Mouse (Mus musculus): Measurements from ENCODE around the gene Stim1. TPM values are rescaled to one million over a fixed set of nuclear protein-coding genes. Genes with fewer than 3 reads are reported as not detected.
"Not testable (repeated sequence)": the region's sequence is repeated elsewhere in the genome, so short reads cannot be mapped to it uniquely, and the experiment has no call there.

Stim1 gene
- polyA plus RNA-seq, 1 experiment from 2014 or later = 11.6 TPM

DNA sequence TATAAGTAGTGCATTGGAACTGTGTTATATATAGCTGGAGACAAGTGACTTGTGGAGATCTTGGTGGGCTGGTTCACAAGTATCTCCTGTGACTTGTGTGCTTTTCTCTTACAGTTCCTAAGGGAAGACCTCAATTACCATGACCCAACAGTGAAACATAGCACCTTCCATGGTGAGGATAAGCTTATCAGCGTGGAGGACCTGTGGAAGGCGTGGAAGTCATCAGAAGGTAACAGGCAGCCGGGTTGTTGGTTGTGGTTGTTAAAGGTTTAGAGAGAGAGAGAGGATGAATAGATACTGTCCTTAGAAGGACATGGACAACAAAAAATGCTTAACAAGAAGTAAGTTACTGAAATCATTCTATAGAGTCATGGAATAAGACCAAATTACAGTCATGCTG, 118.4 kb downstream of the Stim1 start:
- WGBS = 89% methylated on average over 3 of the region's 3 CpGs
- no peak overlapping the region for H3K27ac ChIP-seq (ENCODE audit: low read depth, low read length)
- no peak for ATAC-seq (ENCODE audit: low FRiP score, low TSS enrichment)
- H3K27me3 ChIP-seq (ENCODE audit: control insufficient read depth, insufficient read depth, low read length) = no peaks in the 10 kb centered on the region
- no peaks in the 10 kb centered on the region for H3K4me1 ChIP-seq (ENCODE audit: control insufficient read depth, insufficient read depth, low read length)
- no peaks in the 10 kb centered on the region for H3K9me3 ChIP-seq (ENCODE audit: control insufficient read depth, low read length)
- no peak overlapping the region for H3K4me3 ChIP-seq (ENCODE audit: low read length)
- H3K36me3 ChIP-seq (ENCODE audit: control insufficient read depth, insufficient read depth, low read length) = no peaks in the 10 kb centered on the region
- H3K4me2 ChIP-seq (replicated peaks; ENCODE audit: low read depth, low read length) = no peak overlapping the region
- H3K9ac ChIP-seq (ENCODE audit: low read depth, low read length) = no peak overlapping the region

DNA sequence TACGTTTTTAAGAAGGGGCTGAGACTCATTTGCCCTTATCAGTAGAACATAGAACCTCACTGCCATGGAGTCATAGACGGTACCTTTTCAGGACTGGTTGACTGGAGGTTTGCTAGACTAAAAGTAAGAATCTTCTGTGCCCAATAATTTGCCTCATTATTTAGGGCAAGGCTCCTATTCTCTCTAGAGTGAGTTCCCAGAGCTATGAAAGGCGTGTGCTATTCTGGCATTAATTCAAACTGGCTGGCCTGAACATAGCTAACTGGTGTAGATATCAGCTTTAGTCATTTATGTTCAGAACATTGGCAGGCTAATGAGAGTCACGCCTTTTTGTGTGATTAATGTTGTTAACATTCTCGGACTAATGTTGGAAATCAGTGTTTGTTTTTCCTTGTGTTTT, 121.5 kb downstream of the Stim1 start:
- no peak overlapping the region for H3K4me2 ChIP-seq (replicated peaks; ENCODE audit: low read depth, low read length)
- no peak overlapping the region for H3K9ac ChIP-seq (ENCODE audit: low read depth, low read length)
- no peaks in the 10 kb centered on the region for H3K27me3 ChIP-seq (ENCODE audit: control insufficient read depth, insufficient read depth, low read length)
- H3K36me3 ChIP-seq (ENCODE audit: control insufficient read depth, insufficient read depth, low read length) = no peaks in the 10 kb centered on the region
- H3K9me3 ChIP-seq (ENCODE audit: control insufficient read depth, low read length) = no peaks in the 10 kb centered on the region
- H3K4me3 ChIP-seq (ENCODE audit: low read length) = no peak overlapping the region
- 71% methylated on average over 5 of the region's 5 CpGs for WGBS
- ATAC-seq (ENCODE audit: low FRiP score, low TSS enrichment) = no peak
- no peak overlapping the region for H3K27ac ChIP-seq (ENCODE audit: low read depth, low read length)
- no peaks in the 10 kb centered on the region for H3K4me1 ChIP-seq (ENCODE audit: control insufficient read depth, insufficient read depth, low read length)

DNA sequence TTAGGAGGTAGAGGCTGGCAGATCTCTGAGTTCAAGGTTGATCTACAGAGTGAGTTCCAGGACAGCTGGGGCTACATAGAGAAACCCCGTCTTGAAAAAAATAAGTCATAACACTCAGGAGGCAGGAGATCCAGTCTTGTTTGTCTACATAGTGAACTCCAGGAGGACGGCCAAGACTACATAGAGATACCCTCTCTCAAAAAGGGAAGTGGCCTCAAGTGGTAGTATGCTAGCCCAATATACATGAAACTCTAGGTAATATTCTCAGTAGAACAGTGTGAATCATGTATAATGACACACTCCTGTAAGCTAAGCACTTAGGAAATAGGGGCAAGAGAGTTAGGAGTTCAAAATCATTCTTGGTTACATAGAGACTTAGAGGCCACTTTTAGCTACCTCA, 126.3 kb downstream of the Stim1 start:
- H3K4me1 ChIP-seq (ENCODE audit: control insufficient read depth, insufficient read depth, low read length) = no peaks in the 10 kb centered on the region
- no peak overlapping the region for H3K27ac ChIP-seq (ENCODE audit: low read depth, low read length)
- 84% methylated on average over 2 of the region's 2 CpGs for WGBS
- H3K27me3 ChIP-seq (ENCODE audit: control insufficient read depth, insufficient read depth, low read length) = no peaks in the 10 kb centered on the region
- H3K4me3 ChIP-seq (ENCODE audit: low read length) = no peak overlapping the region
- no peak for ATAC-seq (ENCODE audit: low FRiP score, low TSS enrichment)
- H3K9ac ChIP-seq (ENCODE audit: low read depth, low read length) = no peak overlapping the region
- H3K36me3 ChIP-seq (ENCODE audit: control insufficient read depth, insufficient read depth, low read length) = no peaks in the 10 kb centered on the region
- H3K4me2 ChIP-seq (replicated peaks; ENCODE audit: low read depth, low read length) = no peak overlapping the region
- H3K9me3 ChIP-seq (ENCODE audit: control insufficient read depth, low read length) = no peaks in the 10 kb centered on the region

DNA sequence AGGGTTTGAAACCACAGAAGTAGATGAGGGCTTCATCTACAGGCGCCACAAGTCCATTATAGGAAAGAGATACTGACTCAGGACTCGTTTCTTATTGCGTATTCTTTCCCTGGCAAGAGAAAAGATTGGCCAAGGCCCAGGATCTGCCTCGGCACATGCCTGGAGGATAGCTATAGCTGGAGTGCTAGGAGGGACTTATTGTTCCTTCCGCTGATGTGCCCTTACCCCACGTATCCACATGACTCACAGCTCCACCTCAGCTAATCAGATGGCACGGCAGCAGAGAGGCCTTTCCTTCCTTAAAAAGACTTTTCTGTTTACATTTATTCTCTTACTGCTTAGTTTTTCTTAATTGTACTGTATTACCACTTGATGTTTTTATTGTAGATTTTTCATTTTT, 128.3 kb downstream of the Stim1 start:
- Histone ChIP-seq H3K27ac (ENCODE audit: low read depth, low read length) (no peak overlapping the region), H3K4me3 (ENCODE audit: low read length) (no peak overlapping the region), H3K36me3 (ENCODE audit: control insufficient read depth, insufficient read depth, low read length) (no peaks in the 10 kb centered on the region), H3K27me3 (ENCODE audit: control insufficient read depth, insufficient read depth, low read length) (no peaks in the 10 kb centered on the region), H3K4me1 (ENCODE audit: control insufficient read depth, insufficient read depth, low read length) (no peaks in the 10 kb centered on the region), H3K9ac (ENCODE audit: low read depth, low read length) (no peak overlapping the region), H3K4me2 (replicated peaks; ENCODE audit: low read depth, low read length) (no peak overlapping the region), H3K9me3 (ENCODE audit: control insufficient read depth, low read length) (no peaks in the 10 kb centered on the region)
- no peak for ATAC-seq (ENCODE audit: low FRiP score, low TSS enrichment)
- WGBS = 85% methylated on average over 7 of the region's 7 CpGs

DNA sequence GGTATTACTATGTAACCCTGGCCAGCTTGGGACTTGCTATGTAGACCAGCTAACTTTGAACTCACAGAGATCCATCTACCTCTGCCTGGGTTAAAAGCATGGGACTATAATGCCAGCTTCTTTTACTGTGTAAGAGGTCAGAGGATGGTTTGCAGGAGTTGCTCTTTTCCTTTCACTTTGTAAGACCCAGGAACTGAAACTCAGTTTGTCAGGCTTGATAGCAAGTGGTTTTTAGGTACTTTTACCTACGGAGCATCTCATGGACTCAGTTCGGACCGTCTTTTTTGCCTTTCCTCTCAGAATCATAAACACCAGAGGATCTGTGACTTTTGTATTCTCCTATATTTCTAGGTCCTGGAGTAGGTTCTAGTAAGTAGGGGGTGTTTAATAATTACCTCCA, 128.7 kb downstream of the Stim1 start:
- H3K4me1 ChIP-seq (ENCODE audit: control insufficient read depth, insufficient read depth, low read length) = no peaks in the 10 kb centered on the region
- 89% methylated on average over 3 of the region's 3 CpGs for WGBS
- H3K9ac ChIP-seq (ENCODE audit: low read depth, low read length) = no peak overlapping the region
- no peak overlapping the region for H3K4me3 ChIP-seq (ENCODE audit: low read length)
- H3K27me3 ChIP-seq (ENCODE audit: control insufficient read depth, insufficient read depth, low read length) = no peaks in the 10 kb centered on the region
- ATAC-seq (ENCODE audit: low FRiP score, low TSS enrichment) = no peak
- H3K4me2 ChIP-seq (replicated peaks; ENCODE audit: low read depth, low read length) = no peak overlapping the region
- H3K9me3 ChIP-seq (ENCODE audit: control insufficient read depth, low read length) = no peaks in the 10 kb centered on the region
- H3K36me3 ChIP-seq (ENCODE audit: control insufficient read depth, insufficient read depth, low read length) = no peaks in the 10 kb centered on the region
- no peak overlapping the region for H3K27ac ChIP-seq (ENCODE audit: low read depth, low read length)

DNA sequence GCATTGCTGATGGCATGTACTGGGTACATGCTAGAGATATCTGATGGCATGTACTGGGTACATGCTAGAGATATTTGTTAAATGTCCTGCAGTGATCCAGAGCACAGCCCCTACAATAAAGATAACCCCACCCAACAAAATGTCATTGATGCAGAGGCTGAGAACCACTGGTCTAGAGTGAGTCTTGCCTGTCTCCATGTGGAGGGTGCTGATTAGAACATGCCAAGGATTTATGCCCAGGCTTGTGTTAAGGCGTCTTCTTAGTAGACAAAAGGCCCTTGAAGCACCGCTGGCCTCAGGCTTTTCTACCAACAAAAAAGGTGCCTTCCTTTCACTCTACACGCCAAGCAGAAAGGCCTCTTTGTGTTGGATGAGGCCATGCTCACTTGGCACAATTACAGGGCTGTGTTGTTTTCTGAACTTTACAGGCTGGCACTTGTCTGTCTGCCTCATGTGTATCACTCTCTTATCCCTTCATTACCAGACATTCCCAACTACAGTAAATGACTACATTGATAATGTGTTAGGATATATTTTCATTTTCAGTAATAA, 131.7 kb downstream of the Stim1 start:
- no peak for ATAC-seq (ENCODE audit: low FRiP score, low TSS enrichment)
- Histone ChIP-seq H3K4me3 (ENCODE audit: low read length) (no peak overlapping the region), H3K4me2 (replicated peaks; ENCODE audit: low read depth, low read length) (no peak overlapping the region), H3K4me1 (ENCODE audit: control insufficient read depth, insufficient read depth, low read length) (no peaks in the 10 kb centered on the region), H3K9ac (ENCODE audit: low read depth, low read length) (no peak overlapping the region), H3K9me3 (ENCODE audit: control insufficient read depth, low read length) (no peaks in the 10 kb centered on the region), H3K27ac (ENCODE audit: low read depth, low read length) (no peak overlapping the region), H3K27me3 (ENCODE audit: control insufficient read depth, insufficient read depth, low read length) (no peaks in the 10 kb centered on the region), H3K36me3 (ENCODE audit: control insufficient read depth, insufficient read depth, low read length) (no peaks in the 10 kb centered on the region)
- 80% methylated on average over 3 of the region's 3 CpGs for WGBS

DNA sequence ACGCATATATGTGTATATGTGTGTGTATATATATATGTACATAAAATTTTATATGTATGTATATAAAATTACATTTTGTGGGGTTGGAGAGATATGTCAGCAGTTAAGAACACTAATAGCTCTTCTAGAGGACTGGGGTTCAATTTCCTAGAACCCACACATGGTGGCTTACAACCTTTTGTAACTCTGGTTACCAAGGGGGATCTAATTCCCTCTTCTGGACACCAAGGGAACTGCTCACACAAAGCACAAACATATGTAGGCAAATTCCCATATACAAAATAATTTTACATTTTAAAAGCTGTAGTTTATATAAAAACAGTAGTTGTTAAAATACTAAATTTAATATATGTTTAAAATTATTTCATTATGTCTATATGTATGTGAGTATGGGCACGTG, 136.5 kb downstream of the Stim1 start:
- ATAC-seq (ENCODE audit: low FRiP score, low TSS enrichment) = no peak
- H3K4me3 ChIP-seq (ENCODE audit: low read length) = no peak overlapping the region
- H3K4me2 ChIP-seq (replicated peaks; ENCODE audit: low read depth, low read length) = no peak overlapping the region
- H3K4me1 ChIP-seq (ENCODE audit: control insufficient read depth, insufficient read depth, low read length) = no peaks in the 10 kb centered on the region
- H3K27ac ChIP-seq (ENCODE audit: low read depth, low read length) = no peak overlapping the region
- no peaks in the 10 kb centered on the region for H3K36me3 ChIP-seq (ENCODE audit: control insufficient read depth, insufficient read depth, low read length)
- H3K9me3 ChIP-seq (ENCODE audit: control insufficient read depth, low read length) = no peaks in the 10 kb centered on the region
- no peaks in the 10 kb centered on the region for H3K27me3 ChIP-seq (ENCODE audit: control insufficient read depth, insufficient read depth, low read length)
- 95% methylated on average over 2 of the region's 2 CpGs for WGBS
- H3K9ac ChIP-seq (ENCODE audit: low read depth, low read length) = no peak overlapping the region

- H3K4me3 ChIP-seq (ENCODE audit: low read length) = no peak overlapping the region
- H3K27me3 ChIP-seq (ENCODE audit: control insufficient read depth, insufficient read depth, low read length) = no peaks in the 10 kb centered on the region
- H3K9me3 ChIP-seq (ENCODE audit: control insufficient read depth, low read length) = no peaks in the 10 kb centered on the region
- no peaks in the 10 kb centered on the region for H3K4me1 ChIP-seq (ENCODE audit: control insufficient read depth, insufficient read depth, low read length)
- ATAC-seq (ENCODE audit: low FRiP score, low TSS enrichment) = no peak
- no peak overlapping the region for H3K4me2 ChIP-seq (replicated peaks; ENCODE audit: low read depth, low read length)
- no peak overlapping the region for H3K9ac ChIP-seq (ENCODE audit: low read depth, low read length)
- no peak overlapping the region for H3K27ac ChIP-seq (ENCODE audit: low read depth, low read length)
- H3K36me3 ChIP-seq (ENCODE audit: control insufficient read depth, insufficient read depth, low read length) = no peaks in the 10 kb centered on the region
Observed at GRCm38 (mm10) chr7:102407440-102407839, 139.8 kb downstream of the Stim1 start.

GRCm38 (mm10) chr7:102415272-102415671, 147.7 kb downstream of the Stim1 start:
- WGBS = 92% methylated on average over 9 of the region's 9 CpGs
- not testable (repeated sequence) for H3K4me3 ChIP-seq (ENCODE audit: low read length); ATAC-seq (ENCODE audit: low FRiP score, low TSS enrichment)

GRCm38 (mm10) chr7:102415841-102416240, 148.2 kb downstream of the Stim1 start:
- no peak overlapping the region for H3K27ac ChIP-seq (ENCODE audit: low read depth, low read length)
- no peak for ATAC-seq (ENCODE audit: low FRiP score, low TSS enrichment)
- H3K4me2 ChIP-seq (replicated peaks; ENCODE audit: low read depth, low read length) = no peak overlapping the region
- no peak overlapping the region for H3K4me3 ChIP-seq (ENCODE audit: low read length)
- no peaks in the 10 kb centered on the region for H3K36me3 ChIP-seq (ENCODE audit: control insufficient read depth, insufficient read depth, low read length)
- WGBS = 56% methylated on average over 6 of the region's 6 CpGs
- no peaks in the 10 kb centered on the region for H3K27me3 ChIP-seq (ENCODE audit: control insufficient read depth, insufficient read depth, low read length)
- H3K4me1 ChIP-seq (ENCODE audit: control insufficient read depth, insufficient read depth, low read length) = no peaks in the 10 kb centered on the region
- H3K9ac ChIP-seq (ENCODE audit: low read depth, low read length) = no peak overlapping the region
- H3K9me3 ChIP-seq (ENCODE audit: control insufficient read depth, low read length) = no peaks in the 10 kb centered on the region

More at GRCm38 (mm10) chr7:102415272-102415671, 147.7 kb downstream of the Stim1 start:
- not testable (repeated sequence) for H3K27ac ChIP-seq (ENCODE audit: low read depth, low read length); H3K4me1 ChIP-seq (ENCODE audit: control insufficient read depth, insufficient read depth, low read length); H3K27me3 ChIP-seq (ENCODE audit: control insufficient read depth, insufficient read depth, low read length); H3K9ac ChIP-seq (ENCODE audit: low read depth, low read length); H3K9me3 ChIP-seq (ENCODE audit: control insufficient read depth, low read length); H3K4me2 ChIP-seq (replicated peaks; ENCODE audit: low read depth, low read length); H3K36me3 ChIP-seq (ENCODE audit: control insufficient read depth, insufficient read depth, low read length)
